Mouse (Mus musculus) telencephalon, adult 2 months (tissue): ENCODE measurements at regions not wholly inside any gene's neighbourhood (a gene's known extent, or its start where the extent isn't known, plus 50 kb on each side); places are given as distances from the start of the nearest gene placed in this dataset.

Source experiments
- DNase-seq: peaks from one replicate; pipeline ENCODE4 v3.0.0-alpha.2; 2011; ENCODE audit warnings: low read depth, low spot score

DNA sequence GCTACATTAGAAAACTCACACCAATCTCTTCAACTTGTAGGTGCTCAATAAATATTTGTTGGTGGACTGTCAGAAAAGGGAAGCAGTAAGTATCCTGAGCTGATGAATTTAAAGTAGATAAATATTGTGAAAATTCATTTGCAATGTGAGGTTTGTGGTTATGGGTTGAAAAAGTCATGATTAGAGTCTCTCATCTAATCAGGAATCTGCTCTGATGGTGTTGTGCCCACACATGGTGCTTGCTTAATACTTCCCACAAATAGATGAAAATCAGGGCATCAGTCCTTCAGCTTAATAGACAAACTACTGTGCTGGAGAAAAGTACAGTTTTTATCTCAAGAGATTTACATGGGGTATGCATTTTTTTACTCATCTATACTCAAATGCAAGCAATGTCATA, 59.9 kb downstream of the S1pr1 start:
- DNase-seq, result no peak

DNA sequence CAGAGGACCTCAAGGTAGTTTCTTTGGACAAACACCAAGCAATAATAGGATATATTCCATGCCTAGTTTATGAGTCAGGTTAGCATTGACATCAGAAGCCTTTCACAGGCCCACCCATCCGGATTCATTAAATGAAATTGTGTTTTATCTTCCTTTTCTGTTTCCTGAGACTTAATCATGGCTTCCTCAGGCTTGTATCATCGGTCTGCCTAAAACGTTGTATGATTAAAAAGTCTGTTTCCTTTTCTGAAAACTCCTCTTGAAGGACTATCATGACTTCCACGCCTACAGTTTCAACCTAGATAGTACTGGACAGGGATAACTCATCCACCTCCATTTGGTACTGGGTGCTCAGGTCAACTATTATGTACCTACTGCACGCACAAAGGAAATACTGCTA, 62.6 kb downstream of the S1pr1 start:
- DNase-seq, result no peak

DNA sequence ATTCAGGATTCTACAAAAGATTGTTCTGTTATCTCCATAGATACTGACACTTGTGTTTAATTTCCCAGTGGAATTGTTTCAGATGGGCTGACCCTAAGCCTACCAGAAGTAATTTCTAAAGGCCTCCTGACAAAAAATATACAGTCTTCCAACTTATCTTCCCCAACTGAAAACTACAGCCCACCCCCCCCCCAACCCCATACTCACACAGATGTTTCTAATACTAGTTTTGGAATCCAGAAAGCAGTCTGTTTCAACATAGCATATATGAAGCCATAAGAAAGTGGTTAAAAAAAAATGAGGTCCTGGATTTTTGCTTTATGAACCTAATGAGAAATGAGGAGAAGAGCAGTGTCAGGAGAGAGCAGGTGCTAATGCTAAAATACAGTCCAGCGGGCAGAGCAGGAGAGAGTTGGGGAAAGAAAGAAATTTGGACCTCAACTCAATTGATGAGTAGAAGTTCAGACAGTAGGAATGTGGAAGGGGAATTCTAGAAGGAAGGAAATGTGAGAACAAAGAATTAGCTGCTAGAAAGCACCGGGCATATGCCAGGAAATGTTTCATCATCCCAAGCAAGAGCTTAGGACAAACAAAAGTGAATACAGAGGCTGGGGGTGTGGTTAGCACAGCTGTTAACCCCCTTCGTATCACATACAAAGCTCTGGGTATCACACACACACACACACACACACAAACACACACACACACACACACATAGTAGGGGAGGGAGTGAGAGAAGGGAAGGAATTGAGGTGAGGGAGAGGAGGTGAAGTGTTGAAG, 65.3 kb downstream of the S1pr1 start:
- DNase-seq, result no peak

DNA sequence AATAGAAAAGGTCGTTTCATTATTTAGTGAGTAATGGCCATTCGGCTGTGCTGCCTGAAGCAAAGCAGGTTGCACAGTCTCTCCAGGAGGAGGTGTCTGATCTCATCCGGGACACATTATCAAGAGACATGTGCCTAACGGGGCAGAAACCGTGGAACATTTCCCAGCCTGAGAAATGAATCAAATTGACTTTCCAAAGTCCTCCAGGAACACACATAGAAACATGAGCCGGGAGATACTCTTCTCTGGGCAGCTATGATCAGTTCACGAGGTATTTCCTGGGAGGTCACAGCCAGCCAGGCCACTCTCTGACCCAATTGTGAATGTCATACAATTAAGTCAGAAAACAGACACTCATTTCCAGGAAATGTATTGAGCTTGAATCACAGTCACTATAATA, 67.9 kb downstream of the S1pr1 start:
- DNase-seq, result no peak

DNA sequence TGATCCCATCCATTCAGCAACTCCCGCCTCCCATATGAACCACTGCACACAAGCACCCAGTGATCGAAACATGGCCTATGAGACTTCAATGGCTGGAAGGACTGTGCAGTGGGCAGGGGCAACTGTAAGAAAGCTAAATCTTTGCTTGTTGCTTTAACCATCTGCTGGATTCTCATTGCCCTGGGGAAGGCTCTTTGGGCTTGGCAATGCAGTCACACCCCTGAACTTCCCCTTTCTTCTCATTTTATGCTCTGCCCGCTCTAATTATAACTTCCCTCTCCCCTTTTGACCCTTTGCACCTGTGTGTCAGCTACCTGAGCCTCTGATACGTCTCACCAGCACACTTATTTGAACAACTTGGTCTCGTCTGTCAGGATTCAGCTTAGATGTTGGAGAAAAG, 70.6 kb downstream of the S1pr1 start:
- no peak for DNase-seq

DNA sequence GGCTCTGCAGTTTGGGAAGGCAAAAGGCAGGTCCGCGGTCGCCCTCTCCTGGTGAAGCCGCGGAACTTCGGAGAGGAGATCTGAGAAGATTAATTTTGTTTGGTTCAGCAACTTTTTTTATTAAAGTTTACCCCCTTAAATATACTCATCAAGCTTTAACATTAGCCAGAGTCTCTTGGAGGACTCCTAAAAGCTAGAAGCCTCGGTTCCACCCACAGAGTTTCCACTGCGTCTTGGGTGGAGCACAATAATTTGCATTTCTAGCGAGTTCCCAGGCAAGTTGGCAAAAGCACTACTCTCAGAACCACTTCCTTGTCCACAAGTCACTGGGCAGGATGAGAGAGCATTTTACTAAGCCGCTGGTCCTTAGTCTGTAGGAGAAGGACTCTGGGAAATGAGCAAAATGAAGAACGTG, 72.0 kb downstream of the S1pr1 start:
- DNase-seq, result peak; percentile 66

DNA sequence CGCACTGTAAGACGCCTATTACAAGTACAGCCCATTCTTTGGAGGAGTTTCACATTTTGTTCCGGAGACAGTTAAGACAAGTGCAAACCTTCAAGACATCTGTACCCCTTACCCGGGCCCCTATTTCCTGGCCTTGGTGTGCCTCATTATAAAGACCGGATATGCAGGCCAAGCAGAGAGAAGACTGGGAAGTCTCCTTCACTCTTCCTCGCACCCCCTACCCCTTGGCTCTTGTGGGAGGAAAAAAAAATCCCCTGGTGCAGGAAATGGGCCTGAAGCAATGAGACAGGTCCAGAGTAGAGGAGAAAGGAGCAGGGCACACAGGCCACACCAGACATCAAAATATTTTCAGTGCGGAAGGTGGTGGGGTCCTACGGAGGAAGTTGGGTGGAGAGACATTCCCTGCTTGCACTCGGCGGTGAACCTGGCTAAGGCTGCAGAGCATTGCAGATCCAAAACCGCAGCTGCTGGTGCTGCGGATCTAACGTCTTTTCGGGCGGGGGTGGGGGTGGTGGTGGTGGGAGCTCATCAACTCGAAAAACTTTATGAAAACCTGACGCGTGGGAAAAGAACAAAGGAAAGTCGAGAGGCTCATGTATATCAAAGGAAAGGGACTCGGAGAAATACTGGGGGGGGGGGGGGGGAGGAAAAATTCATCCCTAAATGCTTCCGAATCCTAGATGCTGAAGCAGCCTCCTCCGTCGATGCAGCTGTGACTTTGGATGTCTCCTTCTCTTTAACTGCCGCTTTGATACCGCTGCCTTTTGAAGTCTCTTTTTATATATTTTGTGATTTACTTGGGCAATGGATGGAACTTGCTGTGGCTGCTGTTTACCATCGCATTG, 72.6 kb downstream of the S1pr1 start:
- DNase-seq, result no peak

DNA sequence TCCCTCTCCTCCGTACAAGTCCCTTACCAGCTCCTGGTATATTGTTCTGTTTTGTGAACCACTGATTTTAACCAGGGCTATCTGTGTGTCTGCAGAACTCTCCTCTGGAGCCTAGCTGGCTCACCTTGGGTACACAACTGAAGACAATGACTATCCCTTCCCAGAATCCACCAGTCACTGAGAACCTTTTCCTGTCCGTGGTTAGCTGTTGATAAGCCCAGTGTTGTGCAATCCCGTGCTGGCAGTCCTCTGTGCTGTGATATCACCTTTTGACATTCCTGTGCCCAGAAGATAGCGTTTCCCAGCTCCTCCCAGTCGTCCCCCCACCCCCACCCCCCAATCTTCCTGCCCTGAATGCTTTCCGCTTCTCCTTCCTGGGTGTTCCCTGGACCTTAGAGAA, 73.5 kb downstream of the S1pr1 start:
- DNase-seq, result no peak

DNA sequence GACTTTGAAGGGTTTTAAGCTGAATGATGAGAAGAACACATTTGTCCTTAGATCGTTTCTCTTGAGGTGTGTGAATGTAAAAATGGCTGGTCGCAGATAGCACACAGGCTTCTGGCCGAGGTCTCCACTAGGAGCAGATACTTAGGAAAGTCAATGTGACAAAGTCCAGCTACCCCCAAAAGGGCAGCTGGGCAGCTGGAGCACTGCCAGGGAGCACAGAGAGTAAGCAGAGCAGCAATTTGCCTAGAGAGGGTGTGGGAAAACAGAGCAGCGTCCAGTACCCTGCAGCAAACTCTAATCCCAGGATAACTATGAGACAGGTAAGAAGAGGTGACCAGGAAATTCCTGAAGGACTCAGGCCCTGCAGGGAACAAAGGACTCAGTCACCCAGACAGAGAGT, 79.4 kb downstream of the S1pr1 start:
- DNase-seq, result no peak

DNA sequence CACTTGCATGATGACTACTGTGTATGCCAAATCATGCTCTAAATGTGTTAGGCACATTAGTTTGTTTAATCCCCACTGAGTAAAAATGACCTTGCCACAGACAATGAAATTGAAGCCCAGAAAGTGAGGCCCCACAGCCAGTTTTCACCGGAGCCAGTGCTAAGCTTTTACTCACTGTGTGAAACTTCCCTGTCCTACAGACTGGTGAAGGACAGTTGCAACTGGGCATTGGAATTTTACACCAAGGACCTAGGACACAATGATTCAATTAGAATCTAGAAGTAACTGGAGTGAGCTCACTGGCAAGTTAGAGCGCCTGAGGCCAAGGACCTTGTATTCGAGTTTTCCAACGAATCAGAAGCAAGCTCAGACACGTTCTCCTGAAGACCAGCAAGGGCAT, 79.8 kb downstream of the S1pr1 start:
- DNase-seq, result no peak

DNA sequence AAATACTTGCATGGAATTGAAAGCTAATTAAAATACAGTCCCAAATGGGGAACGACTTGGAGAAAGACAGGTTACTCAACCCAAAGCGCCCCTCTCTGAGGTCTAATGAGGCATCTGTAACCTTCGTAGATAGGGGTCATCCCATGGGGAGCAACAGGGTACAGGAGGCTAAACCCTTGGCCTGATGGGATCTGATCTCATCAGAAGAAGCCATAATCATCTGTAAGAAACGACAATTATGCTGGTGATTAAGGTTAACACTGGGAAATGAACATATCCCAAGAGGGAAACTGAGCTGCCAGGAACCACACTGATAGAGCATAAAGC, 82.5 kb downstream of the S1pr1 start:
- DNase-seq, result no peak

DNA sequence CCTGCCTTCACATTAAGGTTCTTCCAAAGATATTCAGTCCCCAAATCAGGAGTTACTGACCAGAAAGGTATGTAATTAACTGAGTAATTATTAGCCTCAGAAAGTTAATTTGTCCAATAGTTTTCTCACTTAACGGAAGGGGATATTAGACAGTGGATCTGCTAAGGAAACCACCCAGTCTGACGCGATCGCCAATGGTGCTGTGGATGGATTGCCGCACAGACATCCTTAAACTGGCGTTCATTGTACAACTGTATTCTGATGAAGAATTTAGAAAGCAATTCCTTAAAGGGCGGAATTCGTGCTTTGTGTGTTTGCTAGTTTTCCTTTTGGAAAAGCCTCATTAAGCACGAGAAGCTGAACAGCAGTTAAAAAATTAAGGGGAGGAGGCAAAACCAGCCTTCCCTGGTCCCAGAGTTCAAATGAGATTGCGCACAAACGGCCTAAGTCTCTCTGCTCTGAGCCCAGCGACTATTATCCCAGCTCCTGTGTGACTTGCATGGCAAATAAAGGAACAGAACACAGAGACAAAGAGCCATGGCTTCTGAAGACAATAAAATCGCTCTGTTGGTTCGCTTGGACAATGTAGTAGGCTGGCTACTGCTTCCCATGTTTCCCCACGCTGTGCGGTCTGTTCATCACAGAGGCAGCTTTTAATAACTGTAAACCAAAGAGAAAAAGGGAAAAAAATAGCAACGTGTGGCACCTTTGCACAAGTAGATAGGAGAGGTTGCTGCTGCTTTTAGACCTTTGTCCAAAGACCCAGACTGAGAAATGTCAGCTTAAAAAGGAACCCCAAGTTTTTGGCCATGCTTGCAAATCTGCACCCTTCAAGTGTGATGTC, 83.1 kb downstream of the S1pr1 start:
- DNase-seq, result no peak

DNA sequence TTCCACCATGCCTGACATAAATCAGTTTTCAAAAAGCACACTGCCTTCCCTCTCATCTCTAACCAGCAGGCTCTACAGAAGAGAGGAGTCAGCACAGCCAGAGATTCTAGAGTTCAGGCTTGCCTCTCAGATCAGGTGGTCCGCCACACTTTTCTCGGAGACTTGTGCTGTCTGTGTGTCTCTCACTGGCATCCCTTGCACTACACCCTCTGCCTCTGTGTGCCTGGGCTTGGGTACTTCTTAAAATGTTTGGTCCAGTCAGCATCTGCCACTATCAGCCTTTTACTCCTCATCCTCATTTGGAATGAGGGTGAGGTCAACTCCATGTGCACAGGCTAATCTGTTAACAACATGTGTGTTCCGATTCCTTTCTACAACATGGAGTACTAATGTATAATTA, 92.0 kb downstream of the S1pr1 start:
- DNase-seq, result no peak

DNA sequence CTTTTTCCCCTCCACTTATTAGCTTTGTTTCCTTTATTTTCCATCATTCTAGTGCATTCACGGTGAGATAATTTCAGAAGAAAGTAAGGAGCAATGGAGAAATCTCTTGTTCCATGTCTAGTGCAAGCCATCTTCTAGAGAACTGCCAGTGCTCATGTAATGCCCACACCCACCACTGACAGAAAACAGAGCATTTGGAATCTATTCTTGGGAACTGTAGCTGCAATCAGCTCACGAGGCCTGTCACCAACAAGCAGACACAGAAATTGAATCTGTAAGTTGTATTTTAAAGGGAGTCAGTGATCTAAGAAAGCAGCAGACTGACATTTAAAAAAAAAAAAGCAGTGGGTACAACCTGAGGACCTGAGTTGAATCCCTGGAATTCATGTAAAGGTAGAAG, 92.6 kb downstream of the S1pr1 start:
- peak; percentile 76 for DNase-seq

DNA sequence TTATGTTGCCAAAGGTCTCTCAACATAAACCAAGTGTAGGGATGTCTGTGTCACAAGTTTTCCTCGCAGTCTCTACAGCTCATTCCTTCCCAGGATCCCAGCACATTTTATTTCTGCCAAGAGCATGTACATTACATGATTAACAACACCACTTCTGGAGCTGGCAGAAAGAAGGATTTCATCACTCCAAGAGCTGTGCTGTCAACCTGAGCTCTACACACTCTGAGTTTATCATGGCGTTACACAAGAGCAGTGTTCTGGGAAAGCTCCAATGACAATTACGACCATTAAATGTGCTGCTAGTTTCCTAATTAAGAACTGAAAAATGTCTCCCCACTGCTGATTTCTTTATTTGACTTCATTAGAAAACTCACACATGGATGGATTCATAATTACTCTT, 94.9 kb downstream of the S1pr1 start:
- no peak for DNase-seq

DNA sequence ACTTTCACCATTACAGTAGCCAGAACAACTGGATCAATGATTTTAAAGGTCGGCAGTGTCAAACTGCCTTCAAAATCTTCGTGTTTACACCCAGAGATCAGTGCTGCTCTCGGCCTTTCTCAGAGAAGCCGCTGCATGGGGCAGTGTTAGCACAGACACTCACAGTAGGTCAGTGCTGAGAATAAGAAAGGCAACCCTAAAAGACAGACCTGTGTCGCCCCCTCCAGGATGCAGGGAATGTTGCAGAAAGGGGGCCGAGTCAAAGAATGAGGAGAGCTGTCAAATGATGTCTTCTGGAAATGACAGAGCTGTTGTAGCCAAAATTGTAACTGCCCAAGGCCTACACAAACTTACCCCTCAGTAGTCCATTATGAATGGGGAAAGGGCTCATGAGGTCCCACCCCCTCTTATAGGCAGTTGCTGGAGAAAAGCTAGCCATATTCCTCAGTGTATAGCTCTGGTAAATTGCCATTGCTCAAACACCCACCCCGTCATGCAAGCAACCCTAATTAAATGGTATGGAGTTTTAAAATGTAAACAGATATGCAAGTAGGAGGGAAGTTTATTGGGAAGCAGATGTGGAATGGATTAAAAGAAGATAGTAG, 98.8 kb downstream of the S1pr1 start:
- no peak for DNase-seq

DNA sequence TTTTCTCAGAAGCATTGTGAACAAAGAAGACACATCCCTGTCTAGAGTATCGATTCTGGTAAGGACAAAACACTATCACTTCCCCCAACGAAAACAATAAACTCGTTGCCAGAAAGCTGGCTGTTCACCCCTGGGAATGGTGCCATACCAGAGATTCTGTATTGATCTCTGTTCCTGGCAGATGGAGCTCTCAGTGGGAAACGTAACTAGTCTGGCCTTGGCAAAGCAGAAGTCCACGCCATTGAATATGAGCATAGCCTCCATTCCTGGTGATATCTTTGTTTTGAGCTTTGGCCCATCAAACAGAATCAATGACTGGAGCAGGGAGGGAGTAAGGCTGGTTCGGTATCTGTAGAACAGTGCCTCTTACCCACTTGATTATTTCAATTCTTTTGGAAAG, 102.0 kb downstream of the S1pr1 start:
- DNase-seq, result no peak

DNA sequence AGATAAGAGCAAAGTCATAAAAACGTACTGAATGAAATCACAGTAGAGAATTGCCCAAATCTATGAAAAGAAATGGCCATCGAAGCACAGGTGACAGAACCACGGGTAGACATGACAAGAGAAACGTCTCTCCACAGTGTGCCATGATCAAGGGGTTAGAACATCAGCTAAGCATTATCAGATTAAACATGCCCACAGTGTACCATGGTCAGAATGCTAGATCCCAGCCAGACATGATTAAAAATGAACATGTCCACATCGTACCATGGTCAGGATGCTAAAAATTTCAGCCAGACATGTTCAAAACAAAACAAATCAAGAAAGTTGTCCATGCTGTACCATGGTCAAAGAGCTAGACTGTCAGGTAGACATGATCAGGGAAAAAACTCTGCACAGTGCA, 106.8 kb downstream of the S1pr1 start:
- DNase-seq, result no peak

DNA sequence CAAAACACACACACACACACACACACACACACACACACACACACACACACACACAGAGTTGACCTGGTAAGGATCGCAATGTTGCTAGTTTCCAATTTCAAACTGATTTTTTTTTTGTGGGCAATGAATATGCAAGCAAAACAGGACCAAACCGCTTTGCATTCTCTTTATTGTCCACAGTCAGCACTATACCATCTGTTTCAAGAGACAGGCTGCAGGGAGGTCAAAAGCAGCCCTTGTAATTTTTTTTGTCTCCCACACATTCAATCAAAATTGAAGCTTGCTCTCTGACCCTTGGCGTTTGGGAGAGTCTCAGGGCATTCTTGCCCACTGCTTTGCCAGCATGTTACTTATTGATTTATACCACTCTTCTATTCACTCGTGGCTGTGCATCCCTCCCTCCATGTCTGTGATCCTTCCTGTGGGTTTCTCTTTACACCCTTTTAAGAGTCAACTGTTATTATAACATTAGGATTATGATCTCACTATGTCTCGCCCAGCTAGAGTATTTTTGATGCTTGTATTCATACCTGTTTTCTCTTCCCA, 110.1 kb downstream of the S1pr1 start:
- no peak for DNase-seq

DNA sequence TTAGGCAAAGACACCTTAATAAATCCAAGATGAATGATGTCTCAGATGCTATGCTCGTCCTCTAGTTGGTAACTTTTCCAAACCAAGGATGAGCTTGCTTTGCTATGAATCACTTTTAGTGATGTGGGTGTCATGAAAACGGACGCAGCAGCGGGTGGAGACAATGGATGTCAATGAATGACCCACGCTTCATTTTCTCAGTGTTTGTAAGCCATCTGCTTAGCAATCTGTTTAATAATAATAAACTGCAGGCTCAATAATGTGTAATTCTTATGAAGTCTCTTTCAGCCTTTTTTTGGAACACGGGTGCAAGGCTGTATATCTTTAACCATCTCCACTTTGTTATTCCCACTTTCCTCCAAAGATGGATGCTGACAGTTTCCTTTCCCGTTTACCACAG, 110.6 kb downstream of the S1pr1 start:
- no peak for DNase-seq

DNA sequence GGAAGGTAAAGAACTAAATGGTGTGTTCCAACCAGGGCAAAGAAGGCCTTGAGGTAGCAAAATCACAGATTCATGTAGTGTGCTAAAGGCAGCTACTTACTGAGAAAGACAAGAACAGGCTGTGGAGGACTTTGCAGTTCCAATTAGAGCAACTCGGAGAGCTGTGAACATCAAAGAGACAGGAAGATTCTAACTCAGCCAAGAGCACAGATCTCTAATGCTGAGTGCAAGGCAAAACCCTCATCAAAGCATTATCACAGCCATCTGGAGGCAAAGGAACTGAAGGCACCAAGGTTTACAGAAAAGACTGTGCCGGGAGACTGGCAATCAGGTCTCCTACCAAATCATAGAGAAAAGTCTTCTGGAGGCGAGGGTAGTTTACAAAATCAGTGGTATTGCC, 111.1 kb downstream of the S1pr1 start:
- peak; percentile 38 for DNase-seq

DNA sequence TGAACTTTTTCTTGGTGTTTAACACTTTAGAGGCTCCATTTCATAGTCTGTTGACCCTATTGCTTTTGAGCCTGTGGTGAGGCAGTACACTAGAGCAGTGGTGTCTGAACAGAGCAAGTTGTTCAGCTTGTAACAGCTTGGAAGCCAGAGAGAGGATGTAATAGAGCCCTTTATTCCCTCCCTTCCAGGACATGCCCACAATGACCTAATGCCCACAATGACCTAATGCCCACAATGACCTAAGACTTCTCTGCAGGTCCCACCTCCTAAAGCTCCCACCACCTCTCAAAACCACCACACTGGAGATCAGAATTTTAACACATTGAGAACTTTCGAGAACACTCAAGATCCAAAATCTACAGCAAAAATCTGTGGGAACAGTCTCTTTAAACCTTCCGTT, 115.6 kb downstream of the S1pr1 start:
- no peak for DNase-seq
